Mouse (Mus musculus) stomach, embryonic 15.5 days (tissue): ENCODE results near the gene Coq4. TPM values are rescaled to one million over a fixed set of nuclear protein-coding genes. Genes with fewer than 3 reads are reported as not detected.

Source experiments
- ATAC-seq: fragments of 200-750 bp; cut with Nextera tagmentation; 2 replicates; pipeline ENCODE4 v1.8.0; 2017; ENCODE audit warnings: low read depth, moderate number of reproducible peaks, moderate TSS enrichment; ENCODE audit not compliant: insufficient read depth, low FRiP score
- H3K27ac ChIP-seq: fragments of 300-500 bp; sonication (generic); 2 replicates; pipeline ENCODE4 v1.5.1; 2015; ENCODE audit warnings: mild to moderate bottlenecking, inconsistent platforms
- H3K27me3 ChIP-seq: fragments of 300-500 bp; sonication (generic); replicated peaks from 2 replicates; pipeline ENCODE4 v1.6.1; 2015; ENCODE audit warnings: inconsistent platforms
- H3K36me3 ChIP-seq: fragments of 300-500 bp; sonication (generic); 2 replicates; pipeline ENCODE4 v1.6.1; 2015; ENCODE audit warnings: inconsistent platforms
- H3K4me1 ChIP-seq: fragments of 300-500 bp; sonication (generic); 2 replicates; pipeline ENCODE4 v1.6.1; 2015; ENCODE audit warnings: inconsistent platforms
- H3K4me2 ChIP-seq: fragments of 300-500 bp; sonication (generic); 2 replicates; pipeline ENCODE4 v1.6.1; 2015; ENCODE audit warnings: mild to moderate bottlenecking, inconsistent platforms
- H3K4me3 ChIP-seq: fragments of 300-500 bp; sonication (generic); replicated peaks from 2 replicates; pipeline ENCODE4 v1.5.1; 2015; ENCODE audit warnings: inconsistent platforms
- H3K9ac ChIP-seq: fragments of 300-500 bp; sonication (generic); 2 replicates; pipeline ENCODE4 v1.6.1; 2015; ENCODE audit warnings: inconsistent platforms
- H3K9me3 ChIP-seq: fragments of 300-500 bp; sonication (generic); 2 replicates; pipeline ENCODE4 v1.6.1; 2016; ENCODE audit warnings: inconsistent platforms
- WGBS: fragments of 180-500 bp; shearing (Covaris S2); methylation state at CpG from one replicate; pipeline ENCODE4 v1.1.7; 2015; 5-methylcytosine and 5-hydroxymethylcytosine counted together
- polyA plus RNA-seq: library from polyadenylated mRNA; unstranded; fragments of >200 nt; fragmentation: Nextera tagmentation; extraction: Ambion mirVana; gene quantifications from 2 replicates; pipeline ENCODE4 v1.2.1, GENCODE M21; 2015

The Coq4 gene
- polyA plus RNA-seq, 1 experiment from 2014 or later, result 35.7 TPM

DNA sequence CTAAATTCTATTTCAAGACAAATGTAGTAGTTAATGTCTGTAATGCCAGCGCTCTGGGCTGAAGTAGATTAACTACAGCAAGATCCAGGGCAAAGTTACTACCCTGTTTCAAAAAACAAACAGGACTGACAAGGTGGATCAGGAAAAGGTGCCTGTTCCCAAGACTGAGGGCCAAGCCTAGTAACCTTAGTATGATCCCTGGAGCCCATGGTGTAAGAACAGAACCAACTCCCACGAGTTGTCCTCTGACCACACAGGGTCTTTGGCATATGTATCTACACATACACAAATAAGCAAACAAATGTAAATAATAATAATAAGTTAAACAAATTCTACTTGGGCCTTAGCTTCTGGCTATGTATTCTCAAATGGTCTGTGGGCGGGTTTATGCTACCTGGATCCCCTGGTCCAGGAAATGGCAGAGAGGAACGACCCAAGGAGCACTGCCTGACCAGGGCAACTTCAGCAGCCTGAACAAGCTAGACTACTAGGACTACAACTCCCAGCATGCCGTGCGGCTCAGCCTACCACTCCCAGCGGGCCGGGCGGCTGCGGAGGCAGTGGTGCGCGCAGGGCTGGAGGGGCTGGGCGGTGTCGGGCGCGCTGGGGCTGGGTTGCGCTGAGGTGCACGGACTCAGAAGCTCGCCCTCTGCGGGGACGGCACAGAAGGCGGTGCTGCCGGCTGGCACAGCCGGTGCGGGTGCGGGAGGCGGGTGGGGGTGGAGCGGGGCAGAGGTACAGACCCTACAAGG lies 15.0 kb downstream of the Coq4 start, which contains the start of gene Slc27a4:
Gene Slc27a4, plus strand, starts transcription at position 560 of the 752 bp plus-strand sequence.
- Histone ChIP-seq H3K4me1 (peaks cover 9% of the 10 kb centered on the region; the same call in 1 of the 2 replicates), H3K4me2 (peak within 1 kb of the TSS; percentile 81), H3K27ac (peak within 1 kb of the TSS; percentile 81), H3K27me3 (no peaks in the 10 kb centered on the region), H3K36me3 (peaks cover 20% of the 10 kb centered on the region), H3K9me3 (no peaks in the 10 kb centered on the region), H3K4me3 (peak within 1 kb of the TSS; percentile 86), H3K9ac (peak within 1 kb of the TSS; percentile 83)
- 5% methylated on average over 28 of the region's 28 CpGs for WGBS
- peak; percentile 98 for ATAC-seq

DNA sequence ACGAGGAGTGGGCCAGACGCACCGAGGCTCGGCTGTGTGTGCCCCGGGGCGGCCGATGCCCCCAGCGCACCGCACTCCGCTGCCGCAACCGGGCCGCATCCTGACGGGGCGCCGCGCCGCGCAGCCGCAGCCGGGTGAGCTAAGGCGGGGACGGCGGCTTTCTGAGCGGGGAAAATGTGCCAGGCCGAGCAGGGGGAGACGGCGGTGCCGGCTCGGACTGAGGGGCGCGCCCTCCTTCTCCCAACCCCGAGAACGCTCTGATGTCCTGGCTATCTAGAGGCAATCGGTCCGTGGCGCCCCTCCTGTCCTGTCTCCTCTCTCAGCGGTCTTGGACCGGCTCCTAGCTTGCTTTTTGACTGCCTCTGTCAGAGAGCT lies 15.5 kb downstream of the Coq4 start:
- H3K36me3 ChIP-seq, result peaks cover 24% of the 10 kb centered on the region
- H3K27me3 ChIP-seq, result no peaks in the 10 kb centered on the region
- ATAC-seq, result peak; percentile 1; the same call in 1 of the 2 replicates
- peak overlapping the region; percentile 86 for H3K4me3 ChIP-seq
- H3K9me3 ChIP-seq, result no peaks in the 10 kb centered on the region
- peak overlapping the region; percentile 81 for H3K27ac ChIP-seq
- WGBS, result under 1% methylated on average over 37 of the region's 39 CpGs
- peak overlapping the region; percentile 83 for H3K9ac ChIP-seq
- peaks cover 9% of the 10 kb centered on the region; the same call in 1 of the 2 replicates for H3K4me1 ChIP-seq
- peak overlapping the region; percentile 81 for H3K4me2 ChIP-seq

DNA sequence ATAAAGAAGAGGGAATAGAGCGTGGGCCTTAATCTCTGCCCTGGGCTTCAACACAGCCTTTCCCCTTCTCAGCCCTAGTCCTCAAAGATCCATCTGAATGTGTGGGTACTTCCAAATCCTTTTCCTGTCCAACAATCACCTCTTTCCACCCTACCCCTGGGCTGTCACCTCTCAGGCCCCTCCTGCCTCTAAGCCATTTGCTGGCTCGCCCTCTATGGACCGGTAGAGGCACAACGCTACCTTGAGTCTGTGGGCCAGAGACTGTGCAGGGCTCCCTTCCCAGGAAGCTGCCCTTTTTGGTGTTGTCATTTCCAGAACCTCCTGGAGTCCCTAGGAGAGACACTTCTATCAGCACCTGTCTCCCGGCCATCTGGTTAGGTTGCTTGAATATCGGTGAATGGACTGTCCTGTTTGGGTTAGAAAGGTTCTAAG lies 16.1 kb downstream of the Coq4 start:
- ATAC-seq, result peak; percentile 33; the same call in 1 of the 2 replicates
- Histone ChIP-seq H3K4me2 (peak overlapping the region; percentile 81), H3K4me3 (peak overlapping the region; percentile 86), H3K27me3 (no peaks in the 10 kb centered on the region), H3K9me3 (no peaks in the 10 kb centered on the region), H3K4me1 (peaks cover 9% of the 10 kb centered on the region; the same call in 1 of the 2 replicates), H3K9ac (peak overlapping the region; percentile 83), H3K36me3 (peaks cover 27% of the 10 kb centered on the region), H3K27ac (no peak overlapping the region)
- 21% methylated on average over 6 of the region's 6 CpGs for WGBS

DNA sequence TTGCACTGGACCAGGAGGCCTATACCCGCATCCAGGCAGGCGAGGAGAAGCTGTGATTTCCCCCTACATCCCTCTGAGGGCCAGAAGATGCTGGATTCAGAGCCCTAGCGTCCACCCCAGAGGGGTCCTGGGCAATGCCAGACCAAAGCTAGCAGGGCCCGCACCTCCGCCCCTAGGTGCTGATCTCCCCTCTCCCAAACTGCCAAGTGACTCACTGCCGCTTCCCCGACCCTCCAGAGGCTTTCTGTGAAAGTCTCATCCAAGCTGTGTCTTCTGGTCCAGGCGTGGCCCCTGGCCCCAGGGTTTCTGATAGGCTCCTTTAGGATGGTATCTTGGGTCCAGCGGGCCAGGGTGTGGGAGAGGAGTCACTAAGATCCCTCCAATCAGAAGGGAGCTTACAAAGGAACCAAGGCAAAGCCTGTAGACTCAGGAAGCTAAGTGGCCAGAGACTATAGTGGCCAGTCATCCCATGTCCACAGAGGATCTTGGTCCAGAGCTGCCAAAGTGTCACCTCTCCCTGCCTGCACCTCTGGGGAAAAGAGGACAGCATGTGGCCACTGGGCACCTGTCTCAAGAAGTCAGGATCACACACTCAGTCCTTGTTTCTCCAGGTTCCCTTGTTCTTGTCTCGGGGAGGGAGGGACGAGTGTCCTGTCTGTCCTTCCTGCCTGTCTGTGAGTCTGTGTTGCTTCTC lies 28.5 kb downstream of the Coq4 start:
- WGBS, result 85% methylated on average over 11 of the region's 11 CpGs
- Histone ChIP-seq H3K4me3 (no peak overlapping the region), H3K9ac (no peak overlapping the region), H3K9me3 (no peaks in the 10 kb centered on the region), H3K36me3 (peaks cover 34% of the 10 kb centered on the region), H3K27me3 (no peaks in the 10 kb centered on the region), H3K4me1 (peaks cover 10% of the 10 kb centered on the region), H3K4me2 (no peak overlapping the region), H3K27ac (no peak overlapping the region)
- no peak for ATAC-seq

DNA sequence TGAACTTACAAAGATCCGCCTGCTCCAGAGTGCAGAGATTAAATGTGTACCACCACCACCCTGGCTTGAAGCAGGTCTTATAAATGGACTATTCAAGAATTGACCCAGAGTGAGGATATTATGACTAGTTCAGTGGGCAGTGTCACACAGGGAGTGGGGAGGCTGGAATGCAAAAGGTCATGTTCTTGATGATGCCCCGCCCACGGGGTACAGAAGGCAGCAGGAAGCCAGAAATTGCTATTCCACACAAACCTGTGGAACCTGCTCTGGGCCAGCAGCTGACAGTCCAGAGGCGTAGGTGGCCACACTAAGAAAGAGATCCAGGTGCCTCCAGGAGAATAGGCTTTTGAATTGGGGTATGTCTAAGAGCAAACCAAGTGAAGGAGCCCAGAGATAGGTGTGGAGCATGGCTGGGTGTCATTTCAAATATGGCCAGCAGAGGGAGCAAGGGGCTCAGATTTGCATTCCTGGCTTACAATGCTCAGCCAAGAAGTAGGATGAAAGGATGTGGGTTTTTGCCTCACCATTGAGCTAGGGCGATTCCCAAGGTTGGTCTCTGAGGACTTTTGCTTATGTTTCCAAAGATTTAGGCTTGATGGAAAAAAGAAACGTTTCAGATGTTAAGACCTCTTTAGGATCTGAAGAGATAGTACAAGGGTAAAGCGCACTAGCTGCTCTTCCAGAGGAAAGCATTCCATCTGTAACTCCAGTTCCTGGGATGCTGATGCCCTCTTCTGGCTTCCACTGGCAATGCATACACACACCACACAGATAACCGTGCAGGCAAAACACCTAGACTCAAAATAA lies 30.3 kb downstream of the Coq4 start:
- 31% methylated on average over 8 of the region's 8 CpGs for WGBS
- Histone ChIP-seq H3K27ac (peak overlapping the region; percentile 44; the same call in 1 of the 2 replicates), H3K27me3 (no peaks in the 10 kb centered on the region), H3K36me3 (peaks cover 17% of the 10 kb centered on the region), H3K4me1 (peaks cover 14% of the 10 kb centered on the region), H3K4me2 (peak overlapping the region; percentile 40; the same call in 1 of the 2 replicates), H3K9ac (no peak overlapping the region), H3K4me3 (no peak overlapping the region), H3K9me3 (no peaks in the 10 kb centered on the region)
- peak; percentile 71 for ATAC-seq

DNA sequence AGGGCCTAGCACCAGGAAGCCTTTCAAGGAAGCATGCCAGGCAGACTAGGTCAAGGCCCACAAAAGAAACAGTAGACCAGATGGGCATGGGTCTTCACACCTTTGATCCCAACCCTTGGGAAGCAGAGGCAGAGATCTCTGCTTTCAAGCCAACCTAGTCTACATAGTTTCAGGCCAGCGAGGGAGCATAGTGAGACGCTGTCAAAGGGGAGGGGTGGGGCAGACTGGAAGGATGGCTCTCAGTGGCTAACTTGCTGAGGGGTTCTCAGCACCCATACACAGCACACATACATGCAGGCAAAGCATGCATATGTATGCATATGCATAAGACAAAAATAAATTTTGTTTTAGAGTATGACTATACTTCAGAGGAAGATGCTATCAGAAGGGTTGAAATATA lies 32.1 kb downstream of the Coq4 start:
- no peak overlapping the region for H3K9ac ChIP-seq
- H3K27ac ChIP-seq, result peak overlapping the region; percentile 5; the same call in 1 of the 2 replicates
- H3K4me3 ChIP-seq, result no peak overlapping the region
- peak overlapping the region; percentile 79 for H3K4me2 ChIP-seq
- H3K4me1 ChIP-seq, result peaks cover 14% of the 10 kb centered on the region
- no peak for ATAC-seq
- H3K36me3 ChIP-seq, result peaks cover 7% of the 10 kb centered on the region
- 27% methylated on average over 2 of the region's 2 CpGs for WGBS
- H3K27me3 ChIP-seq, result no peaks in the 10 kb centered on the region
- no peaks in the 10 kb centered on the region for H3K9me3 ChIP-seq

DNA sequence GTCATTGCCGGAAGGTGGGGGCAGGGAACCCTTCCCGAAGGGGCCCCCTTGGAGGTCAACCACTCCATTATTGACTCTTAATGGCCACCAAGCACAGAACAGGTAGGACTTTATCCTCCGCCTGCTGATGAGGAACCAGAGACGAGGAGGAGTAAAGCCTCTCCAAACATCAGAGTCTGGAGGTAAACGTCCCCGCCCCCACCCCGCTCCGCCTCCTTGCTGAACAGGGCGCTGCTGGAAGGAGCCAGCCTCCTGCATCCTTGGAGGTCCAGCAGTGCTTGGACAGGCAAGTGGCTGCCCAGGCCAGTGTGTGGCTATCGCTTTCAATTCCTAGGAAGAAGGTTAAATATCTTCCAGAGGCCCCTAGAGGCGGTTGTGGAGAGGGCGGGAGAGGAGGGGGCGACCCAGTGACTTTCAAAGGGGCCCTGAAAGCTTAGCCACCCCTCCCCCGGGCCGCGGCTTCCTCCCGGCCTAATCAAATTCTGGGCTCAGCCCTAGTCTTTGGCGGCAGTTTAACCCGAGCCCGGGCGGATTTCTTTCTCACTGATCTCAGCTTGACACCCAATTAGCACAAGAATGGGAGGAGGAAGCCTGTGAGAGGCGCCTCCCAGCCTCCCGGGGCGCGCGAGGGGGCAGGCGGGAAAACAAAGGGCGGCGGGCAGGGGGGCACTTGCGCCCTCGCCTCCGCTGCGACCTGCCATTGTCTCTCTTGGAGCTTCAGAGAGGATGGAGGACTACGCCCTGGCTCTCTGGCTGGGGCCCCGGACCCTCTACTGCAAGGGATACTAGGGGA lies 32.9 kb downstream of the Coq4 start, which contains the start of gene Urm1:
Gene Urm1, plus strand, starts transcription at position 51 of the 793 bp plus-strand sequence.
- peak; percentile 69 for ATAC-seq
- Histone ChIP-seq H3K4me1 (peaks cover 14% of the 10 kb centered on the region), H3K9me3 (no peaks in the 10 kb centered on the region), H3K4me2 (peak within 1 kb of the TSS; percentile 79), H3K4me3 (peak within 1 kb of the TSS; percentile 47), H3K27me3 (no peaks in the 10 kb centered on the region), H3K36me3 (peaks cover 5% of the 10 kb centered on the region; the same call in 1 of the 2 replicates), H3K9ac (peak within 1 kb of the TSS; percentile 45; the same call in 1 of the 2 replicates), H3K27ac (peak within 1 kb of the TSS; percentile 92)
- 1% methylated on average over 34 of the region's 35 CpGs for WGBS

DNA sequence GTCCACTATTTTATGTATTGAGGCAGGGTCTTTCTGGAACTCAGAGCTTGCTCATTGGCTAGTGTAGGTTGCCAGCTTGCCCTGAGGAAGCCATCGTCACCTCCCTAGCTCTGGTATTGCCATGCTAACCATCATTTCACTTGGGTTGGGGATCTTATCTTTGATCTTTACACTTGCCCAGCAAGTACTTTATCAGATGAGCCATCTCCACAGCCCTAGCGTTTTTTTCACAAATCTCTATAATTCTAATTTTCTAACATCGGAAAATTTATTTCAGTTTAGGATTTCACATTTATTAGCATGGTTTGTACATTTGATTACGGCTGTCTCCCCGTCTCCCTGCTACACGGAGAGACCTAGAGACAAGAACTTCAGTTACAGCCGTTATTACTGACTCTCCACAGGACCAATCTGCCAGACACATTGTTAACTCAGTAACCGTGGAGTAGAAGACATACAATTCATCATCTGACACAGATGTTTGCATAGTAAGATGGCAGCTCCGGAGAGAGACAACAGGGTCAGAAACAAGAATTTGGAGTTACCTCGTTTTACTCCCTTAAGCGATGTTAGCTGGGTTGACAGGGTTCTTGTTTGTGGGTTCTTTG lies 39.1 kb downstream of the Coq4 start:
- 7% methylated on average over 11 of the region's 11 CpGs for WGBS
- Histone ChIP-seq H3K4me1 (peaks cover 12% of the 10 kb centered on the region), H3K9ac (peak overlapping the region; percentile 55), H3K4me2 (peak overlapping the region; percentile 70), H3K27me3 (no peaks in the 10 kb centered on the region), H3K36me3 (0 out of 2 replicates have a peak, but pooled peaks cover 4% of the 10 kb centered on the region), H3K4me3 (peak overlapping the region; percentile 87), H3K27ac (peak overlapping the region; percentile 90), H3K9me3 (no peaks in the 10 kb centered on the region)
- no peak for ATAC-seq

DNA sequence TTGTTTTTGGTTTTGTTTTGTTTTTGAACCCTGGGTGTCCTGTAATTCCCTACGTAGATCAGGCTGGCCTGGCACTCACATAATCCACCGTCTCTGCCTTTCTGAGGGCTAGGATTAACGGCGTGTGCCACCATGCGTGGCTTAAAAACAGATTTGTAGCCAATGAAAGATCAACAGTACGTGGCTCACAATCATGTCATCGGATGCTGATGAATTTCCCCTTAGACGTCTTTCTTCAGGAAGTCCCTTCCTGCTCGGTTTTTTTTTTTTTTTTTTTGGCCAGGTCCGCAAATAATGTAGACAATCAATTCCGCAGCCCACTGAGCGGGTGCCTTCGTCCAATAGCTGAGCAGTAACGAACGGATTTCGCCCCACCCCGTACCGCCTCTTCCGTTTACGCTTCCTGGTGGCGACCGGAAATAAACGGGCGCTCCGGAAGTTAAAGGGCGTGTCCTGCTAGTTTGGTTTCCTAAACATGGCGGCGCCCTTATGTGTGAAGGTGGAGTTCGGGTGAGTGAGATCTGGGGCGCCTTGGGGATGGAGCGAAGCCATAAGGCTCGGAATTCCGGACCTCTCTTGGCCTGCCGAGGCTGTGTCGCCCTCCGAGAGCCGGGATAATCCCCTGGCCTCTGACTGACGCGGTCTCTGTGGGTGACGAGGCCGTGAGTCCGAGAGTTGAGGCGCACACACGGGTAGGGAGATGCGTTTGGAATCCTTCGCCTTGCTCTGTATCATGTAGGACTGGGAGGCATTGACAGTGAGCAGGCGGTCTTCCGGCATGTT lies 39.8 kb downstream of the Coq4 start:
- no peaks in the 10 kb centered on the region for H3K9me3 ChIP-seq
- WGBS, result under 1% methylated on average over 48 of the region's 48 CpGs
- peak overlapping the region; percentile 75 for H3K9ac ChIP-seq
- peak overlapping the region; percentile 90 for H3K27ac ChIP-seq
- peak; percentile 96 for ATAC-seq
- H3K4me1 ChIP-seq, result peaks cover 12% of the 10 kb centered on the region
- 0 out of 2 replicates have a peak, but pooled peaks cover 4% of the 10 kb centered on the region for H3K36me3 ChIP-seq
- peak overlapping the region; percentile 87 for H3K4me3 ChIP-seq
- peak overlapping the region; percentile 74 for H3K4me2 ChIP-seq
- no peaks in the 10 kb centered on the region for H3K27me3 ChIP-seq

DNA sequence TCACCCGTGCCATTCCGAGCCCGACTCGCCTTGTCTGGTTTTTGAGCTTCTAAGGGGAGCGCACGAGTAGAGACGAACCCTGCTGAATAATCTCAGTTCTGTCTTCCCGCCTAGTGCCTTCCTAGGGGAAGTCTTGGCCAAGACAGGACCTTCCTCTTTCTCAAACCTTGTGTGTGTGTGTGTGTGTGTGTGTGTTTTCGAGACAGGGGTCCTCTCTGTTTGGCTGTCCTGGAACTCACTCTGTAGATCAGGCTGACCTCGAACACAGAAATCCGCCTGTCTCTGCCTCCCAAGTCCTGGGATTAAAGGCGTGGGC lies 40.4 kb downstream of the Coq4 start:
- H3K27ac ChIP-seq, result peak overlapping the region; percentile 63; the same call in 1 of the 2 replicates
- no peak for ATAC-seq
- H3K36me3 ChIP-seq, result 0 out of 2 replicates have a peak, but pooled peaks cover 4% of the 10 kb centered on the region
- no peaks in the 10 kb centered on the region for H3K9me3 ChIP-seq
- H3K27me3 ChIP-seq, result no peaks in the 10 kb centered on the region
- peak overlapping the region; percentile 75 for H3K9ac ChIP-seq
- peak overlapping the region; percentile 74 for H3K4me2 ChIP-seq
- H3K4me1 ChIP-seq, result peaks cover 12% of the 10 kb centered on the region
- 2% methylated on average over 12 of the region's 12 CpGs for WGBS
- peak overlapping the region; percentile 87 for H3K4me3 ChIP-seq
